Mouse (Mus musculus) heart, adult 2 months (tissue): Measurements from ENCODE around the gene Aph1b.
"Not testable (repeated sequence)": the region's sequence is repeated elsewhere in the genome, so short reads cannot be mapped to it uniquely, and the experiment has no call there.

Source experiments
- CTCF ChIP-seq: fragments of 200-600 bp; IDR thresholded peaks from 2 replicates; pipeline ENCODE4 v1.8.1; 2022; ENCODE audit warnings: antibody characterized with exemption, mild to moderate bottlenecking, moderate library complexity
- POLR2A ChIP-seq: fragments of 200-500 bp; IDR thresholded peaks from 2 replicates; pipeline ENCODE4 v1.6.1; 2011; ENCODE audit warnings: mild to moderate bottlenecking, low read depth, low read length, control low read depth; ENCODE audit not compliant: insufficient read depth

- TF ChIP-seq CTCF: peak; percentile 29; the same call in 1 of the 2 replicates
- TF ChIP-seq POLR2A: not testable (repeated sequence)
Measured at GRCm38 (mm10) chr9:66784552-66784951, 10.7 kb downstream of the Aph1b start.
